Mouse (Mus musculus) E14TG2a.4 (cell line): ENCODE data around the gene Adipor2.

Source experiments
- CTCF ChIP-seq: conservative IDR thresholded peaks from 2 replicates; pipeline ENCODE4 v1.5.1; 2014; ENCODE audit warnings: low read length
- NANOG ChIP-seq: IDR thresholded peaks from 2 replicates; pipeline ENCODE4 v1.6.1; 2014; ENCODE audit warnings: borderline replicate concordance, low read length, mixed read lengths

DNA sequence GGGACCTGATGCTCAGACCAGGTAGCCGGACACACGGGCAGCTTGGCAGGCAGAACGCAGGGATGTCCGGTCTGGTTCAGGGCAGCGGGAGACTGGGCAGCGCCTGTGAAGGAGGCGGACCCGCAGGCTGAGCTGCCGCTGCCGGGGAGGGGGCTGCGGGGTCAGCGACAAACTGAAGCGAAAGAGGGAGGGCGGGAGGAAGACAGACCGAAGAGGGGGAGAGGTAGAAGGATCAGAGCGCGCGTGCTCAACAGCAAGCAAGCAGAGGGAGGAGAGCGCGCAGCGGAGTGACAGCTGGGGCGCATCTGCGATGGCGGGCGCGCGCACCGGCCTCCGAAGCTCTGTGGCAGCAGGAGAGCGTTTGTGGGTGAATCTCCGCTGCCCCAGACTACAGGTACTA is 87.0 kb downstream of the Adipor2 start, which contains the start of gene Lrtm2:
- TF ChIP-seq CTCF (no peak), NANOG (no peak)
